Mouse (Mus musculus): ENCODE measurements around the gene Wrap53. TPM values are rescaled to one million over a fixed set of nuclear protein-coding genes. Genes with fewer than 3 reads are reported as not detected.
"Not testable (repeated sequence)": the region's sequence is repeated elsewhere in the genome, so short reads cannot be mapped to it uniquely, and the experiment has no call there.

The Wrap53 gene
- total RNA-seq, 2 experiments from 2014 or later, result 5.3 to 12.2 TPM

DNA sequence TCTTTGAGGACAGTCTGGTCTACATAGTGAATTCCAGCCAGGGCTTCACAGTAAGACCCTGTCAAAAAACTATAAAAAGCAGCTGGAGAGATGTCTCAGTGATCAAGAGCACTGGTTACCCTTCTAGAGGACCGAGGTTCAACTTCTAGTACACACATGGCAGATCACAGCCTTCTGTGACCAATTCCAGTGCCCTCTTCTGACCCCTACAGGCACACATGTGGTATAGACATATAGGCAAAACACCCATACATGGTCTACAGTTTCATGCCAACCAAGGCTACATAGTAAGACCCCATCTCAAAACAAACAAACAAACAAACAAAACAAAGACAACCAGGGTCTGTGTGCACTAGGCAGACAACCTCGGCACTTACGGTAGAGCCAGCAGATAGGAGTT is 4.8 kb downstream of the Wrap53 start:
- no peak for ATAC-seq (ENCODE audit: poor library complexity, severe bottlenecking)

DNA sequence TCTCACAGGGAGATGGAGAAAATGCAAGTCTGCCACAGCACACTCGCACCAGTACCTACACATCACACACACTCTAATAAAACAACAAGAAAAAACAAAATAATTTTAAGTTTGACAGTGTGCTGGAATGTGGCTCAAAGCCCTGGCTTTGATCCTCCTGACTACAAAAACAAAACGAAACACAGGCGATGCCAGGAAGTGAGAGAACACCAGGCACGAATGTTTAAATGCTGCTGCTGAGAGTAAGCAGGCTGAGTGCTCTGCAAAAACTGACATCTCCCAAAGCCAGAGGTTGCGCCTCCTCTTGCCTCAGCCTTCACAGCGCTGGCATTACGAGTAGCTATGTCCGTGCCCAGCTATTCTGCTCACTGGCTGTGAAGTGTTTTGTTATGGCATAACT is 14.9 kb downstream of the Wrap53 start:
- ATAC-seq (ENCODE audit: poor library complexity, severe bottlenecking), result no peak

DNA sequence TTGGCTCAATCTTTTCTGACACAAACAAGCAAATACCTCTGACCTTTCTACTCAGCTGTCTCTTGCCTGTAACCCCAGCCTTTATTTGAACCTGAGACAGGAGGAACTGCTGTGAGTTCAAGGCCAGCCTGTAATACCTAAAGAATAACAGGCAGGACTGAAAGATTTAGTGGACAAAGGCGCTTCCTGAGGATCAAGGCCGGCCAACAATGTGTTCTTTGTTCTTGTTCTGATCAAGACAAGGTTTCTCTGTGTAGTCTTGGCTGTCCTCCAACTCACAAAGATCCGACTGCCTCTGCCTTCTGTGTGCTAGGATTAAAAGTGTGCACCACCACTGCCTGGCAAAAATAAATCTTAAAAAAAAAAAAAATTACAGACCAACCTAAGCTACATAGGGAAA is 15.7 kb downstream of the Wrap53 start:
- no peak for ATAC-seq (ENCODE audit: poor library complexity, severe bottlenecking)

DNA sequence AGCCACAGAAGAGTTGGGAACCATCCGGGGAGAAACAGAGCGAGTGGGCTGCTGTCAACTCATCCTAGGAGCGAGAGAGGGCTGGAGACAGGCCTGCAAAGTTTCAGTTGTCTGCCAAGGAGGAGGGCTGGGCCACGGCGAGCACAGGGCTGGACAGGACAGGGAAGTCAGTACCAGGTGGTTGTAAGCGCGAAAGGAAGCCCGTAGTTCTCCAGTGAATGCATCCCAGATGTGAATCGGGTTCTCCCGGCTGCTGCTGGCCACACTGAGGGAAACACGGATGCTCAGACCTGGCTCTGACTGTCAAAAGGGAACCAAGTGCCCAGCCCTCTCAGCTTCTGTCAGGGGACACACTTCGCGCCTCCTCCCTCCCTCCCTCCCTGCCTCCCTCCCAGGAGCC is 16.7 kb downstream of the Wrap53 start:
- no peak for ATAC-seq (ENCODE audit: poor library complexity, severe bottlenecking)

DNA sequence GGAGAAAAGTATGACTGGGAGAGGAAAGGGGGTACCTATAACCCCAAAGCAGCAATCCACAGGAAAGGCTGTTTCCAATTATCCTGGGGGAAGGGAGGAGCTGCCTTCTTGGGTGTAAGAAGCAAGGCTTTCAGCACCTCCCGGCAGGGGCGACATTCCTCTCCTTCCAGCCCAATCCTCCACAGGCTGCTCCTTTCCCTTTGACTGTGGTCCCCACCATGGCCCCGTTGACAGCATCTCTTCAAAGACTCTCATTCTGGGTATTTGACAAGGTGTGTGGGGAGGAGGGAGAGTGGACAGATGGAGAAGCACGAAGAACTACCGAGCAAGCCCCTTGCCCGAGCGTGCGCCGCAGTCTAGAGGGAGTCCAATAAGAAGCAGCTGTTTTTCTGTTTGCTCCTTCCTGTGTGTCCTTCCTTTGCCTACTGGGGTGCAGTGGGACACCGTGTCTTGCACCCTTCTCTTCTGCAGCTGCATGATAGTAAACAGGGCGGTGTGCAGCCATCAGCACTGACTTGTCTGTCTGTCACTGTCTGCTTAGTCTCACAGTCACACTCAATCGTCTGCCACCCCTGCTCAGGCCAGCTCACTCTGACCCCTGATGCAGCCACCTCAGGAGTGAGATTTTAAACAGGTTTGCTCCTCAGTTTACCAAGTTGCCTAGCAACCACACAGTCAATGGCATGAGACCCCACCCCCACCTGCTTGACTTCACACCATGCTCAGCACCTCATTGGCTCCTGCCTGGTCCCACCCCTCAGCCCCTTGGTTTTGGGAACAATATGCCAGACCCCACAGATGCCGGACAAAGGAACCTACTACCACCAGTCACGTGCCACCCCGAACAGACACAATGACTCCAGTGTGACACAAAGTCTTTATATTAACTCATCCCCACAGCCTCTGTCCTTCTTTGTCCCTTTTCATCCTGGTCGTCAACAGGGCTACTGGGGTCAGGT is 18.9 kb downstream of the Wrap53 start:
- no peak for ATAC-seq (ENCODE audit: poor library complexity, severe bottlenecking)

DNA sequence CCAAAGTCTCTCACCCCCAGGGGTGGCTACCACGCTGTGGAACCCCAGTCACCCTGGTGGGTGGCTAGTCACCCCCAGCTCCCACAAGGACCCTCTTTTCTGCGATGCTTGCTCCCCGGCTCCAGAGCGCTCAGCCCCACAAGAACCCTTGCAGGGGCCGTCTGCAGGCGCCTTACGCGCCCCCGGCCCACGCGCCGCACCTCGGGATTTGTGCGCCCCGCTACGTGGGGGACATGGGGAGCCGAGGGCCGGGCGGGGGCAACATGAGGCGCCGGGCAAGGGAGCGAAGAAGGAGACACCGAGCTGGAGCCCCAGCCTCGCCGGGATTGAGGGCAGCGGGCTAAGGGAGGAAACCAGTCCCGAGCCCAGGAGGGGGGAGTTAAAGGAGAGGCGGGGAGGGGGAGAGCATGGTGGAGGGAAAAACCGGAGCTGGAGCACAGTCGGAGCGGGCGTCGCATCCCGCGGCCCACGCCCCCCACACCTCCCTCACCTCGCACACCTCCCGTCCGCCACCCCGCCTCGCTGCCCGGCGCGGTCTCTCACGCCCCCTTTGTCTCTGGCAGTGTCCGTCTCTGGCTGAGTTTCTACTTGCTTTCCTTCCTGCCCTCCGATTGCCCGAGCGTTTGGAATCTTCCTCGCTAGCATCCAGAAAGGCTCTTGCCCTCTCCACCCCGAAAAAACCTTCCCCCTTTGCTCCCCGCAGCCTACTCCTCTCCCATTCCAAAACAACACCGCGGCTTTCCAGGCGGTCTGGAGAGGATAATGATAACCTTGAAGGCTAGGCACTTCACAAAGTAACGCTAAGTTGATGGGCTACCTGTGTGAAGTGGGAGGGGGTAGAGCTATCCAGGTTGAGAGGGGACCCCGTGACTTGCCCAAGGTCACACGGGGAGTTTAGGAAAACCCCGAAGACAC is 19.9 kb downstream of the Wrap53 start, which contains the start of gene Efnb3:
TSS of gene Efnb3 (minus strand) at position 355 of the 915 bp plus-strand sequence.
- ATAC-seq (ENCODE audit: poor library complexity, severe bottlenecking), result no peak

DNA sequence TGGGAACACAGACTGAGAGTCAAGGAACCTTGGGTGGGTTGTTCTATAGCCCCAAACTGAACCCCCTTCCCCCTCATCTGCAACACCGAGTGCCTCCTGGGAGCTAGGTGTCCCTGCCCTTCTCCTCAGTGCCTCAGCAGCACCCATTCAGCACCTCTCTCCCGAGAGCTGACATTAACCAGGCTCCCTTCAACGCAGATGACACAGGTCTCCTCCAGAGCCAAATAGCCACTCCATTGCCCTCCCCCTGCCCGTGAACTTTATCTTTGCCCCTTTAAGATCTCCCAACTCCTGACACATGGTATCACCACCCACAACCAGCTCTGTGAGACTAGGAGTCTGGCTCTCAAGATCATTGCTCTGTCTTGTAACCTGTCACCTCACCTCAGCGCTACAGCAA is 20.9 kb downstream of the Wrap53 start:
- ATAC-seq (ENCODE audit: poor library complexity, severe bottlenecking), result no peak

DNA sequence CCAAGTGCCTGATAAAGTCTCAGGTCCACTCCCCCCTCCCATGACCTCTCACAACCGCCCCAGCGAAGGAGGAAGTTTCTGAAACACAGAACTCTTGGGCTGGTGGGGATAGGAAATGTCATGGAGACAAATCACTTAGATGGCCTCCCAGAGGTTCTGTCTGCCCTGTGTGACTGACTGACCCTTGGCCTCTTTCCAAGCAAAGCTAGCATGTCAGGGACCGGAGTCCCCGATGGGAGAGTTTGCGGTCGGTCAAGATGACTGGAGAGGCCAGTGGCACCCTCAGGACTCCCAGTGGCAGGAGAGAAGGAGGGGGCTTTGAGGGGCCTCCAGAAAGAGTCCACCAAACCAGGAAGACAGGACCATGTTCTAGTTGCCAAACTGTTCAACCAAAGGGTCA is 21.3 kb downstream of the Wrap53 start:
- no peak for ATAC-seq (ENCODE audit: poor library complexity, severe bottlenecking)

DNA sequence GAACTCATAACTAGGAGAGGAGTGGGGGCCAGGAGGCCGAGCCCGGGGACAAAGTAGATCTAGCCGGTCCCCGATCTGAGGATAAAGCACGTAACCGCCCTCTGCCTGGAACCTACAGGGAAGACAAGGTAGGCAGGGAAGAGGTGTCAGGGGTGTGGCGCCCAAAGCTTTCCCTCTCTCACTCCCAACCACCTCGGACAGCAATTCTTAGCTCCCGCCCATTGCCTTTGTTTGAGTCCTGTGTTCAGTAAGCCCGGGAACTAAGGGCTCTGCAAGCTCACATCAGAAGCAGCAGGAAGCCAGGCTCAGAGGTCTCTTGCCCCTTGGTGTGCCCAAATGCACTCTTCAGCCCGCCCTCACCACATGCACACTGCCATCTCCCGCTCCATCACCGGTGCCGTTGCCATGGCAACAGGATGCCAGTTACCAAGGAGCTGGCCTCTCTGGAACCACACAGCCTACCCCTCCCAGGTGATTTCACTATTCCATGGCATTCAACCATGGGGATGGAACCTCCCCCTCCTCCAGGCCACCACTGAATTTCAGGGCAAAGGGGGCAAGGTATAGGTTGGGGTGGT is 22.6 kb downstream of the Wrap53 start:
- no peak for ATAC-seq (ENCODE audit: poor library complexity, severe bottlenecking)

DNA sequence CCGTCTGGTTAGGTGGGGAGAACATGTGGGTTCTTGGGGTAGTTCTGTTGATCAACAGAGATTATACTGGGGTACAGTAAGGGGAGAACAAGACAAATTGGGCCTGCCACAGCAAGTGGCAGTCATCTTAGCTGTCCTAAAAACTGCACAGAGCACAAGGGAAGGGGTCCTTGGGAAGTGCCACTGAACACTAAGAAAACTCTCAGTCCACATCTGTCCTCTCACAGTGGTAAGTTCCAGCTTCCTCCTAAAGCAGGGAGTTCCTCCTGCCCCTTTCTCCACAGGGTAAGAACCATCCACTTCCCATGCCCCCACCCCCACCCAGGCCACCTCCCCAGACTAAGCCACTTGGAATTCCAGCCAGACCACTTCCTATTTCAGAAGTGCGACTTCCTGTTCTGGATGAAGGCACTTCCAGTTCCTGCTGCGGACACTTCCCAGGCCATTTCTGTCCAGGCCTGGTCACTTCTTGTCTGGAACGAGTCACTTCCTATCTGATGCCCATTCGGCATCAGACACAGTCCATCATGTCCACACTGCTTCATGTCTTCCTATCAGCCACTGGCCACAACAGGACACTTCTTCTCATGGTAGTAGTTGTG is 25.4 kb downstream of the Wrap53 start:
- no peak; the same call in 1 of the 2 replicates for ATAC-seq (ENCODE audit: poor library complexity, severe bottlenecking)

DNA sequence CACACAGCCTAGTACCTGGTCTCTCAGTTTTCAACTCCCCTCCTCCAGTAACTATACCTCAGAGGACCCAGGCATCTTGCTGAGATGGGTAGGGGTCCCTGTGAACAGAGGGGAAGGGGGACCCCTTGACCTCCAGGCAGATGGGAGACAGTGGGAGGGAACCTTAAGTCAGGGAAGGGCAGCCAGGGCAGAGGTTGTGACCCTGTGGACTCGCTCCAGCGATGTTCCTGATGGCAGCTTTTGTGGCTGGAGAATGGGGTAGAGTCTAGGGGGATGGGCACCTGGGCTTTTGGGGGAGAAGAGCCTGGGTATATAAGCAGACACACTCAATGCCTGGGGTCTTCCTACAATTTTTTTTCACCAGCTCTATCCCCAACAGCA is 26.7 kb downstream of the Wrap53 start:
- ATAC-seq (ENCODE audit: poor library complexity, severe bottlenecking), result no peak

DNA sequence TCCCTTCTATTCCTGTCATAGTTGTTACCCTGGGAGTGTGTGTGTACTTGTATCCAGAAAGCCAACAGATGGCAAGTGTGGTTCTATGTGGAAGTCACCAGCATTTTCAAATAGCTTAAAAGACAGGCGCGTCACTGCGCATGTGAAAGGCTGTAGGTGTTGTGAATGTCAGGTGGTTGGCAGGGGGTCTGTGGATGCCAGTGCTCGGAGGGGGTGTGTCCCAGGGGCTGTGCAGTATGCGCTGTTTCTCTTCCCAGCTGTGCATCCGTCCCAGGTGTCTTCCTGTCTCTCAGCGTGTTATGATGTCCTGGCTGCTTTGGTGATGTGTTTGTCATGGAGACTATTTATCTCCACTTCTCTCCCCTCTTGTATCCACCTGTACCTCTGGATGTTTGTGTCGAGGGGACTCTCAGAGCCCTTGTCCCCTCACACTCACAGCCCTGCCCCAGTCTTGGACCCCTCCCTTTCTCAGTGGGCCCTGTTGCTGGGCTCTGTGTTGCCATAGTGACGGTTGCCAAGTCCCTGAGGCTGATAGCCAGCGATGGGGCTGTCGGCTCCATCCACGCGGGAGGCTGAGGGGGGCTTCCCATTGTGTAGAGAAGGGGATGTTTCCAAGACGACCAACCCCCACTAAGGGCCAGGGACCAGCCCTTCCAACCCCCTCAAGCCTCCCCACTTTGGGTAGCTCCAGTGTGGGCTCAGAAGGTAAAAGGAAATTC is 27.3 kb downstream of the Wrap53 start:
- ATAC-seq (ENCODE audit: poor library complexity, severe bottlenecking), result no peak

DNA sequence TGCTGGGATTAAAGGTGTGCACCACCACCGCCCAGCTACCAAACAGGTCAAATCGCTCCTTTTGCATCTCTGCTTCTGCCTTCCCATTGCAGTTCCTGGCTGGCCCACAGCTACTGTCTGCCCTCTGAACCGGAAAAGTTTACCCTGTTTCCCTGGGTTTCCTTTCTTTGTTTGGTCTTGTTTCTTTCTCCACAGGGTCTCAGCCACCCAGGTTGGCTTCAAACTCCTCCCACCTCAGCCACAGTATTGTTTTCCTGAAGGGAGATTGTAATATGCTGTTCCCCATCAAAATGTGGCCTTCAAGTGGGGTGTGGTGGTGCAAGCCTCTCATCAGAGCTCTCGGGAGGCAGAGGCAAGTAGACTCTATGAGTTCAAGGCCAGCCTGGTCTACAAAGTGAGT is 28.7 kb downstream of the Wrap53 start:
- no peak for ATAC-seq (ENCODE audit: poor library complexity, severe bottlenecking)

DNA sequence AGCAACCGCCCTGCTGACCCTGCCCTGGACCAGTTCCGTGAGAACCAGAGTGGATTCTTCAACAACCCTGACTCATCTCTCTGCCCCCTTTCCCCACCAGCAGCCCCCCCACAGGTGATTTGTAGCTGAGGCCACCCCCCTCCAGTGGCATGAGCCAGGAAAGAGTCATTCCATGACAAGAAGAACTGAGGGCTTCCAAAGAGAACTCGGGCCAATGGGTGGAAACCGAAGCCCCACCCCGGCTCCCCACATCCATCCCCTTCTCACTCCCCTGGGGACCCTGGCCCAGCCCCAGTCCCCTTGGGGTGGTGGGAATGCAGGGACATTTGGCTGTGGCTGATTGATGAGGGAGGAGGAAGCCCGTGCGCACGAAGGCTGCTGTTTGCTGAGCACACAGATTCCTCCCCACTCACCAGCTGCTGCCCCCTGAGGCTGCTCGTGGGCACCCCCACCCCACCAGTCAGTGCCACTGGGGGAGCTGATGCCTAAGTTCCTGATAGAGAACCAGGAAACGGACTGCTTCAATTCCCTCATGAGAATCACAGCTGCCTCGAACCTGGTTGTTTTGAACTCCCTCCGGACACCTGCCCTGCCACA is 30.9 kb downstream of the Wrap53 start, which contains the start of gene Dnah2:
TSS of gene Dnah2 (minus strand) at position 51 of the 597 bp plus-strand sequence.
- ATAC-seq (ENCODE audit: poor library complexity, severe bottlenecking), result no peak

DNA sequence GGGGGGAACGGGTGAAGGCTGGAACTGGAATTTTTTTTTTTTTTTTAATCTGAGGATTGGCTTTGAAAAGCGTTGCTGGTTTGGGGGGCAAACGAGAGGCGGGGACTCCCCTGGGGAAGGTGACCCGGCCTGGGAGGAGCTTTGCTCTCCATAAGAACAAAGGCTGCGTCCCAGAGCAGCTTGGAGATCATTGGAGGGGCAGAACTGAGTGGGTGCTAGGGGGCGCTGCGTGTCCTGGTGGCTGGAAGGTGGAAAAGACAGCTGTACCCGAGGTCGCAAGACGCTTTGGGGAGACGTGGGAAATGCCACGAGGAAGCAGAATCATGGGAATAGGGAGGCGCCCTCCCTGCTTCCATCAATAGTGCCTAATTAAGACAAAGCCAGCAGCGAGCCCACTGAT is 33.0 kb downstream of the Wrap53 start:
- no peak for ATAC-seq (ENCODE audit: poor library complexity, severe bottlenecking)

DNA sequence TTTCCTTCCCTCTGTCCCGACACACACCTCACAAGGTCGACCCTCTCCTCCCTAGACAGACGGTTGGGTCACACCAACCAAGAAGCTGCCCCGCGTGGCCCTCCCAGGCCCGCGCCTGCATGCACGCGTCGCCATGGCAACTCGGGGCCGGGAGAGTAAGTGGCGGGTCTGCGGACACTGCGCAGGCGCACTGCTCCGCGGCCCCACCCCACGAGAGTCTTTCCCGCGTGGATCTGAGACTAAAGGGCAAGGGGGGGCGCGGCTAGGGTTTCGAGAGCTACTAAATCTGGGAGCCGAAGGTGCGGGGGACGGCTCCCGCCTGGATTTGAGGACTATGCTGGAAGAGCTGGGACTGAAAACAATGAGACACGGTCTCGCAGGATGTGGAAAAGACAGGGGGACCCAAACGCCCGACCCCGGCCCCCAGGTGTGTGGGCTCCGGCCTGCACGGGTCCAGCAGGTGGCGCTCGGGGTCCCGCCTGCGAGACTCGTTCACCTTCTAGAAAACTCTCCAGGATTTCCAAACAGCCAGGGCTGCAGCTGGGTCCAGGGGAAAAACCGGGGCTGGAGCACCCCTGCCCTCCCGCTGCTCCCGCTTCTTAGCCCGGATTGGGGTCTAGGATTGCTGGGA is 33.5 kb downstream of the Wrap53 start:
- peak; percentile 49 for ATAC-seq (ENCODE audit: poor library complexity, severe bottlenecking)

DNA sequence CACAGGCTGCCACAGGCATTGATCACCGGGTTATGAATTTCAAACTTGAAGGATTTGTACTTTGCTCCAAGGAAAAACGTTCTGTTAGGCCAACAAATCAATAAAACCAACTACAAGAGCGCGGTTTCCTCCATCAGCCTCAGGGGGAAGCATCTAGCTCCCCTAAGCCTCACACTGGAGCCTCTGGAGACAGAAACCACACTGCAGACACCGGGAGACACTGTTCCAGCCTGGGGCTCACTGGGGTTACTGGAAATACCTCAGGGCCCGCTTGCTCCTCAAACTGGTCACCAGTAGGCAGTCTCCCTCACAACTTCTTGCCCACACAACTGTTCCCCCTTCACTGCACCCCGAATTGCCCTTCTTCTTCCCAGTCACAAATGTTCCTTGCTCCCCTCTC is 34.1 kb downstream of the Wrap53 start:
- no peak for ATAC-seq (ENCODE audit: poor library complexity, severe bottlenecking)

DNA sequence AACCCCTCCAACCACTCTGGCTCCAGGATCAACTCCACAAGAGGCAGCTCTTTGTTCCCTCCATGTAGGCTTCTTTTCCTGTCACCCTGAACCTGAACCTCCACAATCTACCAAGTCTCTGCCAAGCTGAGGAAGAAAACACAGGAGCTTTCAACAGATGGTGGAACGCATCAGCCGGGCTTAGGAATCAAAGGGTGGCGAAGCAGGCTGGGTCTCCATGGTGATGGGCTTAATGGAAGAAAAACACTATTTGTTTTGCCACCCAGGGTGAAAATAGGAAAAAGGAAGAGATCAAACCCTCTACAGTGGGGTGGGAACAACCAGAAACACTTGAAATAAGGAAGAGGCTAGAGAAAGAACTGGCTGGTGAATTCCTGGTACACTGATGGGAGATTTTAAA is 36.5 kb downstream of the Wrap53 start:
- ATAC-seq (ENCODE audit: poor library complexity, severe bottlenecking), result no peak

DNA sequence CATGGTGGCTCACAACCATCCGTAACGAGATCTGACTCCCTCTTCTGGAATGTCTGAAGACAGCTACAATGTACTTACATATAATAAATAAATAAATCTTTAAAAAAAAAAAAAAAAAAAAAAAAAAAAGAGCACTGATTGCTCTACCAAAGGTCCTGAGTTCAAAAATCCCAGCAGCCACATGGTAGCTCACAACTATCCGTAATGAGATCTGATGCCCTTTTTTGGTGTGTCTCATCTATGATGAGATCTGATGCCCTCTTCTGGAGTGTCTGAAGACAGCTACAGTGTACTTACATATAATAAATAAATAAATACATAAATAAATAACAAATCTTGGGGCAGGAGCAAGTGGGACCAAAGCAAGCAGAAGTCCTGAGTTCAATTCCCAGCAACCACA is 38.3 kb downstream of the Wrap53 start:
- not testable (repeated sequence) for ATAC-seq (ENCODE audit: poor library complexity, severe bottlenecking)
